Mouse (Mus musculus) layer of hippocampus, adult 9-10 months (tissue): ENCODE measurements around the gene Lenep.

Experiments
- DNase-seq: peaks from one replicate; pipeline ENCODE4 v3.0.0; 2022; ENCODE audit warnings: low spot score

Gene Lenep

DNA sequence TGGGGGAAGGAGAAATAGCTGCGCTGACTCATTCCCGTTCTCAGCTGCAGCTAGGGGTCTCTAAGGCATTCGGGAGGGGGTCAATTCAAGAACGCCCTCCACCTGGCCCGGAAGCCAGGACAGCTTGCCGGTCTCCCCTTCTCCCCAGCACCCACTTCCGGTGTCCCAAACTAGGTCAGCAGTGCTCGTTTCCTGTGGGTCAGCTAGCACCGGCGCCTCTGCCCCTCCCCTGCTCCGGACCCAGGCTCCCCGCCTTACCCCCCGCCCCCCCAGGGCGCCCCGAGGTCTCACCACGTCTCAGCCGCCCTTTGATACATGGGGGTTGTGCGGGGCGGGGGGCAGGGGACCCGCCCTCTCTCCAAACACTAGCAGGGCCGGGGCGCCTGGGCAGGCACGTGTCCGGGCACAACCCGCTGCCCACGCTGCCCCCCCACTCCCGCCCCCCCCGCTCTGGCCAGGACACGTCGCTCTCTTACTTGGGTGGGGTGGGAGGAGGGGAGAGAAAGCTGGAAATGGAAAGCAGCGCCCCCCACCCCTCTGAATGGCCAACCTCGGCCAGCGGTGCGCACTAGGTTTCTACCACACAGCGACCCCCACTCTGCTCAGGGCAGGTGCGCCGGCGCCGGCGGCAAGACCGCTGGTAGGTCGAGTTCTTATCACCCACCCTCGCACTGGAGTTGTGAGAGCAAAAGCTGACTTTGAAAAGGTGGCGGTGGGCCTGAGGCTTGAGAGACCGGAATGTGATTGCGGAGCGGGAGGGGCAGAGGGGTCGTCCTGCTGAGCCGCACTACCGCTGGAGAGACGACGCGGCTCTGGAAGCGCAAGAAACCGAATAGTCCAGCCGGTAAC, 10.7 kb downstream of the Lenep start:
- no peak for DNase-seq

DNA sequence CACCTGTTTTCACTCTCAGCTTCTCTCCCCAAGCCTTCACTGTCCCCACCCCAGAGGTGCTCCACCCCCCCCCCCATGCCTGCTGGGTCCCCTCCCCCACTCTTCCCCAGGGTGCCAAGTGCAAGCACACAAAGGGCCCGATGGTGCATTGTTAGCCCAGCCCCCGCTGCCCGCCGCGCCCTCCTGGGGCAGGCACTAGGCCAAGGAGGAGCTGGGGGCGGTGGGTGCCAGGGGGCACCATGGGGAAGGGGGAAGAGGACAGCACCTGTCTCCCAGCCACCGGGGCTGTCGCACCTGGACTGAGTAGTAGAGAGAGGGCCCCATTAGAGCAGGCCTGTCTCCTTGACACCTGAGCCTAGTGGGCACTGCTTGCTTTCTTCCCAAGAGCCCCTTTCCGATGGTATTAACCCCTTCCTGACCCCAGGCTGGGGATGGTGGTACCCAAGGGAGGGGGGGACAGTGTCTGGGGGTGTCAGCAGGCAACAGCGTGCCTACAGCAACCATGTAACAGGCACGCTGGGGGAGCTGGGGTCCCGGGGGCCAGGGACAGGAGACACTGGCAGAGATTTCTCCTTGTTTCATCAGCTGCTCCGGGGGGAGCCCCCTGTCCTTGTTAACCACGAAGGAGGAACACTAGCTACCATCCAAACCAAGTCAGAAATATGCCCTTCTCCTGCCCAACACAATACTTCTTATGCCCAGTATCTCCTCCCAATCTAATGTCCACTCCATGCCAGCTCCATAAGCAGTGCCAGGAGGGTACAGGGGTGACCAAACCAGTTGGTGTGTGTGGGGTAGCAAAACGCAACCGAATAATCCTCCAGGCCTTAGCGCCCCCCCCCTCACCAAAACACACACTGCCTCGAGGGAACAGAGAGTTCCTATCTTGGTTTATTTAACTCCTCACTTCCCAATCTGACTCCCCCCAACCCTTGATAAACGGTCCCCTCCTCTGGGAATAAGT, 11.6 kb downstream of the Lenep start:
- no peak for DNase-seq

- no peak for DNase-seq
These were observed 12.5 kb downstream of the Lenep start for GRCm38 (mm10) chr3:89390111-89390515.

DNA sequence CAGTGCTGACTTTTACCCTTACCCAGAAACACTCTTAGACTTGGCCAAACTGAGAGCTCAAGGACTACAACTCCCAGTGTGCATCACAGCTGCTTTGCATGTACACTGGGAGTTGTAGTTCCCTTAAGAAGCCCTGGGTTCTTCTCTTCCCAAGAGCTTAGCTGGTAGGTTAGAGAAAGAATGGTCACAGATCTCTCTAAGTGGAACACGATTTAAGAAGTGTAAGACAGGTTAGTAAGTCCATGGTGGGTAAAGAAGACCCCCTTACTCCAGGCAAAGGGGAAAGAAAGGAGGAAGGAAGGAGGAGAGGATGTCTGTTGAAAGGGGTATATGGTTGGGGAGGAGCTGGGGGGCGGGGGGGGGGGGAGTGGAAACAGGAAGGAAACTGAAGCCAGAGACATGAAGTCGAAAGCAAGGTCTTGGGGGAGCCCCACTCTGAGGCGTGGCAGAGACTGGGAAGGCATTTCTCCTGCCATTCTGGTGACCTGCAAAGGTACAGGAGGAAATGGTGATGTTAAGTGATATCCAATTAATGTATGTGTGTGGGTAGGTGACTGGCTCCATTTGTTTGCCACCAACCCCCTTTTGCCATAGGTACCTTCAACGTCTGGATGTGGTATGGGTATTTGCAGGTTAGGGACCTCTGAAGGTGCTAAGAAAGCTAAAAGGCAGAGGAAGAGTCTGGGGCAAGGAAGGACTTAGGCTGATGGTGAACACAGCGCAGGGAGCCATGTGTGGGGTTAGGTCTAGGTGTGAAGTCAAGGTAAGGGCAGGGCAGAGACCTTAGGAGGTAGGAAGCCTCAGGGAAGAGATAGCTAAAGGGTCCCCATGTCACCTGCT, 13.5 kb downstream of the Lenep start:
- no peak for DNase-seq

DNA sequence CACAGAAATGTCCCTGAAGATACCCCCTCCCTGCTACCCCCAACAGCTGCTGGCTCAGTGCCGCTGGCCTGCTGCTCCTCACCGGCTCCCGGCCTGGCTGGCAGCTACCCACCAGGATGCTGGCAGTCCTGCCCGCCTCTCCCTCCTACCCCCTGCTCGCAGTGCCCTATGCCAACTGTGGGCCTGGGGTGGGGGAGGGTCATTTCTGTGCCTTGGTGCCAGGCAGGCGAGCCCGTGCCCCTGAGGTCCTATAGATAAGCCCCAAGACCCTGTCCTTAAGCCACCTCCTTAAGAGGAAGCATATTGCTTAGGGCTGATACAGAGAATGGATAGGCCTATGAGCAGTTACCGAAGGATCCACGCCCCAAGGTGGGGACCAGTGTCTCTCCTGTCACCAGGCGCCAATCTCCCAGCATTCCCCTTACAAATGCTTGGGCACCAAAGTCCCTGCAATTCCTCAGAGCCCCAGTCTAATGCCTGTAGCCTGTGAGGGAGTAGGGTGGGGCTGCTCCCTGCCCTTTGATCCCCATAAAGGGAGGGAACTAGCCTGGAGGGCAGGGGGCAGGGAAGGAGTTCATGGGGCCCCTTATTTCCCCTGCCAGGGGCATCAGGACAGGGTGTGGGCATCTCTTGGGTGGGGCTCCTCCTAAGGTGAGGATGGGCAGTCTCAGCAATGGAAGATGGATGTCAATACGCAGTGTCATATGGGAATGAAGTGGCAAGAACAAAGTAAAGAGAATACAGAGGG, 14.3 kb downstream of the Lenep start:
- no peak for DNase-seq

- DNase-seq = no peak
These were observed 15.0 kb downstream of the Lenep start for GRCm38 (mm10) chr3:89387632-89388031.

- DNase-seq = no peak
These were observed 15.9 kb downstream of the Lenep start for GRCm38 (mm10) chr3:89386438-89387420.

- no peak for DNase-seq
These were observed 17.1 kb downstream of the Lenep start for GRCm38 (mm10) chr3:89385451-89385850.

GRCm38 (mm10) chr3:89384331-89385076, 18.1 kb downstream of the Lenep start:
- no peak for DNase-seq

GRCm38 (mm10) chr3:89383651-89384255, 18.8 kb downstream of the Lenep start:
- no peak for DNase-seq

DNA sequence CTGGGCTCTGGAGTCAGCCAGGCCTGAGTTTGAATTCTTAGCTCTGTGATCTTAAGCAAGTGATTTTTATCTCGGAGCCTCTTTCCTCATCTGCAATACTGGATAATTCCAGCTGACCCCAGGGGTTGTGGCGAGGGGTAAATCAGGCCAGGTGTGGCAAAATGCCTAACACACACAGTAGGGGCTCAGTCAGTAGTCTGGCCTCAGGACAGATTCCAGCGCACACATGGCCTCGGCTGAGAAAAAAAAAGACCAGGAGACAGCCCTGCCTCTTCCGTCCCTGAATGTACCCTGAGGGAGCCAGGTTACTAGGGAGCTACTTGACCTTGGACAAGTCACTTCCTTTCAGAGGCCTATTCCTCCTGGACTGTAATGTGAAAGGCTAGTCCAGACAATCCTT, 19.6 kb downstream of the Lenep start:
- no peak for DNase-seq

DNA sequence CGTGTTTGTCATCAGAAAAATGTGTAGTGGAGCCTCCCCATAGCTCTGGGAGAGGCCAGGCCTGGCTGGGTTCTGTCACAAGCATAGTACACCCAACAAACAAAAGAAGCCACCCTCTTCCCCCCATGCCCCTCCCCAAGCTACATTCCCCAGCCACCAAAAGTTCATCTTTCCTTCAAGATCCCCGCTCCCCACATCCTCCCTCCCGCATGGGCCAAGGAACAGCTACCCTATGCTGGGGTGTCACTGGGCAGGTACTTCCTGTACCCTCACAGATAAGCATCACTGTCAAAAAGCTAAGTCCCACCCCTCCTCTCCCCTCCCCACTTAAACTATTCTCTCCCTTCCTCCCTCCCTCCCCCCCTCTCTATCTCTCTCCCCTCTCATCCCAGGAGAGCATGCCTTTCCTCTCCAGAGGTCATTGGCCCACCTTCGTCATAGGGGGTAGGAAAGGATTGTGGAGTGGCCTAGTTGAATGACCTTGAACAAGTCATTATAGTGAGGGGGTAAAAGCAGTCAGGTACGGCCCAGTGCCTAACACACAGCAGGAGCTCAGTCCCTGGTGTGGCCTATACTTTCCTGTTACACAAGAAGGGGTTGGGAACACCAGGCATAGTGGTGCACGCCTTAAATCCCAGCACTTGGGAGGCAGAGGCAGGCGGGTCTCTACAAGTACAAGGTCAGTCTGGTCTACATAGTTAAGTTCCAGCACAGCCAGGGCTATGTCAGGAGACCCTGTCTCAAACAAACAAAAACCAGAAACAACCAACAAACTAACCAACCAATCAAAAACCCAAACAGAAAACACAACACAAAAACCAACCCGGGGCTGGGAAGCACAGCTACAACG, 20.3 kb downstream of the Lenep start:
- DNase-seq = no peak

DNA sequence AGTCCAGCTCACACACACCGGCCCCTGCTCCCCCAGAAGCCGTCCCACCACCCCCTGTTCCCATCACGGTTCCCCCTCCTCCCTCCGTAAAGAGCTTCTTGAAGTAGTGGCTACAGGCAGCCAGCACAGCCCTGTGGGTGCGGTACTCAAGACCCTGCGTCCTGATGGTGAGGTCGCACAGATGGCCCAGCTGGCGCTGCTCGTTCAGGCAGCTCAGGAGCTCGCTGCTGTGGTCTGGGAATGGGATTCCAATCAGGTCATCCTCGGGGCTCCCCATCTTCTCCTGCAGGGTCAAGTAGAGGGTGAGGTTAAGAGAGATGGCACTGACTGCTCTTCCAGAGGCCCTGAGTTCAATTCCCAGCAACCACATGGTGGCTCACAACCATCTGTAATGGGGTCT, 21.4 kb downstream of the Lenep start:
- DNase-seq = no peak

- no peak for DNase-seq
These were observed 21.9 kb downstream of the Lenep start for GRCm38 (mm10) chr3:89380711-89381110.

DNA sequence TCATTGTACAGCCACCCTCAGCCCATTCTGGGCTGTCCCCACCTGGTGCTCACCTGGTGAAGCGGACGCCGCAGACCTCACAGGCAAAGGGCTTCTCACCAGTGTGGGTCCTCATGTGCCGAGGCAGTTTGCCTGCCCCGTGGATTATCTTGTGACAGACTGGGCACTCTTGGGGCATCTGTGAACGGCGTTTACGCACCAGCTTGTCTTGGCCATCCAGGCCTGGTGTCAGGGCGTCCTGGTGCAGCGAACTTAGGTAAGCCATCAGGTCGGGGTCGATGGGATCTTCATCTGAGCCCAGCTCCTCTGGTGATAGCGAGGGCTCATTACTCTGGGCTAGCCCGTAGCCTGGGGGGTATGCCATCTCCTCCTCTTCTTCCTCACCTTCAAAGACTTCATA, 22.3 kb downstream of the Lenep start:
- no peak for DNase-seq

GRCm38 (mm10) chr3:89379388-89380131, 23.0 kb downstream of the Lenep start:
- no peak for DNase-seq

DNA sequence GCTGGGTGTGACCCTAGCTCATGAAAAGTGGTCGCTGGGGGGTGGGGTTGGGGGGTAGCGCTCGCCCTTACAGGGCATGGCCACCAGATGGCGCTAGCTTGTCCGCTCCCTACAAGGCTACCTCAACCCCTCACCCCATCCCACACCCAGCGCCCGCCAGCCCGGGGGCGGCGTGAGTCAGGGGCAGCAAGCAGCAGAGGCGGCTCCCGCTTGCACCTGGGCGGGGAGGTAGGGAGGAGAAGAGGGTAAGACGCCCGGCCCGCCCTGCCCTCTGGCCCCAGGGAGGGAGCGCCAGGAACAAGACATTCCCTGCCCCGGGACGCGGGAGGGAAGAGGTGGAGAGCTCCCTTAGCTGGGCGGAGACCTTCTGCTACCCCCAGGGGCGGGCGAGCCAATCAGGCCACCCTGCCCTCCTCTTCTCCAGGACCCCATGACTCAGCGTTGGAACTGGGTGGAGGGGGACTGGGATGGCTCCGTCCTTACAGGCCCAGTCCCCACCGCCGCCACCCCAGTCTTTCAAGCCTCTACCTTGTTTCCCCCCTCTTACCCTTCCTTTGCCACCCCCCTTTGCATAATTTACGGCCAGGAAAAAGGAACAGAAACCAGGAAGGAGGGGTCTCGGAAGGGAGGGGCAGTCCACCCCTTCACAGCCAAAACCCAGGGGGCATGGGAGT, 24.1 kb downstream of the Lenep start:
- no peak for DNase-seq
